Mouse (Mus musculus) stomach, embryonic 15.5 days (tissue): ENCODE data around the gene Nr2c2ap. TPM values are rescaled to one million over a fixed set of nuclear protein-coding genes. Genes with fewer than 3 reads are reported as not detected.

Source experiments
- ATAC-seq: fragments of 200-750 bp; cut with Nextera tagmentation; 2 replicates; pipeline ENCODE4 v1.8.0; 2017; ENCODE audit warnings: low read depth, moderate number of reproducible peaks, moderate TSS enrichment; ENCODE audit not compliant: insufficient read depth, low FRiP score
- H3K27ac ChIP-seq: fragments of 300-500 bp; sonication (generic); 2 replicates; pipeline ENCODE4 v1.5.1; 2015; ENCODE audit warnings: mild to moderate bottlenecking, inconsistent platforms
- H3K27me3 ChIP-seq: fragments of 300-500 bp; sonication (generic); replicated peaks from 2 replicates; pipeline ENCODE4 v1.6.1; 2015; ENCODE audit warnings: inconsistent platforms
- H3K36me3 ChIP-seq: fragments of 300-500 bp; sonication (generic); 2 replicates; pipeline ENCODE4 v1.6.1; 2015; ENCODE audit warnings: inconsistent platforms
- H3K4me1 ChIP-seq: fragments of 300-500 bp; sonication (generic); 2 replicates; pipeline ENCODE4 v1.6.1; 2015; ENCODE audit warnings: inconsistent platforms
- H3K4me2 ChIP-seq: fragments of 300-500 bp; sonication (generic); 2 replicates; pipeline ENCODE4 v1.6.1; 2015; ENCODE audit warnings: mild to moderate bottlenecking, inconsistent platforms
- H3K4me3 ChIP-seq: fragments of 300-500 bp; sonication (generic); replicated peaks from 2 replicates; pipeline ENCODE4 v1.5.1; 2015; ENCODE audit warnings: inconsistent platforms
- H3K9ac ChIP-seq: fragments of 300-500 bp; sonication (generic); 2 replicates; pipeline ENCODE4 v1.6.1; 2015; ENCODE audit warnings: inconsistent platforms
- H3K9me3 ChIP-seq: fragments of 300-500 bp; sonication (generic); 2 replicates; pipeline ENCODE4 v1.6.1; 2016; ENCODE audit warnings: inconsistent platforms
- WGBS: fragments of 180-500 bp; shearing (Covaris S2); methylation state at CpG from one replicate; pipeline ENCODE4 v1.1.7; 2015; 5-methylcytosine and 5-hydroxymethylcytosine counted together
- microRNA-seq: library from miRNA; unstranded; fragments of <30 nt; microRNA quantifications from one replicate; pipeline ENCODE4, GENCODE M21; 2016
- polyA plus RNA-seq: library from polyadenylated mRNA; unstranded; fragments of >200 nt; fragmentation: Nextera tagmentation; extraction: Ambion mirVana; gene quantifications from 2 replicates; pipeline ENCODE4 v1.2.1, GENCODE M21; 2015

The Nr2c2ap gene
- polyA plus RNA-seq, 1 experiment from 2014 or later: 39.4 TPM

DNA sequence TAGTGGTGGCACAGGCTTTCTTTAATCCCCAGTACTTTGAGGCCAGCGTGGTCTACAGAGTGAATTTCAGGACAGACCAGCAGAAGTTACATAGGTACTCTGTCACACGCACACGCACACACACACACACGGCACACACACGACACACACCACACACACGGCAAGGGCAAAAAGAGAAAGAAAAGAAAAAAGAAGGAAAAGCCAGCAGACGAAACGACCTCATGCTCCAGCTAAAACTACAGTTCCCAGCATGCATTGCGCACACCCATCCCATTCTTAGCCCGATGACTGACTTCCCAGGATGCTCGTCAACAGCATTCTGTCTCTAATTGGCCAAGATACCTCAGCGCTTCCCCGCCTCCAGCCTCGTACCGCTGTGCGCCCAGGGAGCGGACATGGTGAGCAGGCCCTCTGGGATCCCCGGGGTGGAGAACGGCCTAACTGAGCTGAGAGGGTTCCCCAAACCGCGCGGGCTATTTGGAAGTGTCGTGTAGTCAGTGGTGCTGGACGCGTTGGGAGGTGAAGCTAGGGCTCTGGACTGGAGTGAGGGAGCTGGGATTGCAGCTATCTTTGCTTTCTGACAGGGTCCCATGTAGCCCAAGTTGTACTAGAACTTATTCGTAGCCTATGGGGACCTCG is 41.0 kb downstream of the Nr2c2ap start, which contains the start of gene Tmem161a:
TSS of gene Tmem161a (plus strand) at position 314 of the 639 bp plus-strand sequence.
- Histone ChIP-seq H3K27ac (peak within 1 kb of the TSS; percentile 42), H3K9me3 (no peaks in the 10 kb centered on the region), H3K27me3 (no peaks in the 10 kb centered on the region), H3K4me1 (peaks cover 20% of the 10 kb centered on the region), H3K4me3 (peak within 1 kb of the TSS; percentile 56), H3K9ac (peak within 1 kb of the TSS; percentile 13; the same call in 1 of the 2 replicates), H3K4me2 (peak within 1 kb of the TSS; percentile 63), H3K36me3 (peaks cover under 1% of the 10 kb centered on the region; the same call in 1 of the 2 replicates)
- WGBS: under 1% methylated on average over 27 of the region's 27 CpGs
- ATAC-seq: peak; percentile 97

DNA sequence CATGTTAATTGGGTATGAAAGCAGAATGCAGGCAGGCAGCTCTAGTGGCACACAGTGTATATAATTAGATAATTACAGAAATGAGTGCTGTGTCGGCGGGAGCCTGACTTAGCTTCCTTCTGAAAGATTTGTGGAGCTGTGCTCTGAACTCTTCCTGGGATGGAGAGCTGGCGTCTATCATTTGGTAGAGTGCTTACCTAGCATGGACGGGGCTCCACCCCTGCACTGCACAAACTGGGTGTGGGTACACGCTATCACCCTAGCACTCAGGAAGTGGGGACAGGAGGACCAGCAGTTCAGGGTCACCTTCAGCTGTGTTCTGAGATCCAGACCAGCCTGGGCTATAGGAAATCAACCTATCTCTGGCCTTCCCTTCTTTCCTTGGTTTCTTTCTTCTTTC is 42.2 kb downstream of the Nr2c2ap start:
- Histone ChIP-seq H3K27me3 (no peaks in the 10 kb centered on the region), H3K4me3 (peak overlapping the region; percentile 56; the same call in 1 of the 2 replicates), H3K4me1 (peaks cover 20% of the 10 kb centered on the region), H3K9me3 (no peaks in the 10 kb centered on the region), H3K4me2 (peak overlapping the region; percentile 63), H3K27ac (no peak overlapping the region), H3K9ac (no peak overlapping the region), H3K36me3 (peaks cover 5% of the 10 kb centered on the region; the same call in 1 of the 2 replicates)
- WGBS: 67% methylated on average over 5 of the region's 5 CpGs
- no peak for ATAC-seq

DNA sequence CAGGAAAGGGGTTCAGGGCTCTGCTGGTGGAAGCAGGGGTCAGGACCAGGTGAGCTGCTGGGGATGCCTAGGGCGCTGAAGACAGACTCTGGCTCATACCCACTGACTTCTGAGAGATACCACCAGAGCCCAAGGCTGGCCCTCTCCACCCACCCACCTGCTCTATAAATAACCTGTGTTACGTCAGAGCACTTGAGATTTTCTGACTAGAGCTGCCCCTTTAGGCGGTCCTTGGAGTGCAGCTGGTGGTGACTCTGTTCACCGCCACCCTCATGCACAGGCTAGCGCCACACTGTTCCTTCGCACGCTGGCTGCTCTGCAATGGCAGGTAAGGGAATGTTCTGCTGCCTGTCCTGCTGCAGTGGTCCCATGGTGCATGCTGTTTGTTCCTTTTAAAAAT is 42.9 kb downstream of the Nr2c2ap start:
- H3K27me3 ChIP-seq: no peaks in the 10 kb centered on the region
- H3K4me3 ChIP-seq: no peak overlapping the region
- 85% methylated on average over 7 of the region's 7 CpGs for WGBS
- peaks cover 5% of the 10 kb centered on the region; the same call in 1 of the 2 replicates for H3K36me3 ChIP-seq
- no peaks in the 10 kb centered on the region for H3K9me3 ChIP-seq
- H3K4me2 ChIP-seq: no peak overlapping the region
- H3K4me1 ChIP-seq: peaks cover 20% of the 10 kb centered on the region
- no peak for ATAC-seq
- H3K9ac ChIP-seq: no peak overlapping the region
- H3K27ac ChIP-seq: no peak overlapping the region

DNA sequence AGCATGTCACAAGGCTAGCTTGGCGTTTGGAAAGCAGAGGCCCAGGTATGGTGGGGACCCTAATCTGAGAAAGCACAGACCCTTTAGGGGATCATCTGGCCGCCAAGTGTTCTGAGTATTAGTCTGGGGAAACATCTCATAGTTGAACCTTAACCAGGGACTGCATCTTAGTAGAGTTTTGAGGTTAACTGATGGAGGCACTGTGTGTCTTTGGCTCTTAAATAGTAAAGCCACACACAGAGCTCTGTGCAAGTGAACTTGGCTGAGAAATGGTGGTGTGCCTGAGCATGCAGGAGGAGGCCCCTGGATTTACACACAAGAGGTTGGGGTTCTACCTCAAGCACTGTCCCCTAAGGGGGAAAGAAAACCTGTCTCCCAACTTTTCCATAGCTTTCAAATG is 47.1 kb downstream of the Nr2c2ap start:
- WGBS: 87% methylated on average over 2 of the region's 2 CpGs
- H3K4me2 ChIP-seq: no peak overlapping the region
- ATAC-seq: no peak
- H3K36me3 ChIP-seq: peaks cover 19% of the 10 kb centered on the region
- H3K4me1 ChIP-seq: peaks cover 18% of the 10 kb centered on the region
- no peak overlapping the region for H3K27ac ChIP-seq
- no peaks in the 10 kb centered on the region for H3K27me3 ChIP-seq
- no peaks in the 10 kb centered on the region for H3K9me3 ChIP-seq
- no peak overlapping the region for H3K9ac ChIP-seq
- H3K4me3 ChIP-seq: no peak overlapping the region

DNA sequence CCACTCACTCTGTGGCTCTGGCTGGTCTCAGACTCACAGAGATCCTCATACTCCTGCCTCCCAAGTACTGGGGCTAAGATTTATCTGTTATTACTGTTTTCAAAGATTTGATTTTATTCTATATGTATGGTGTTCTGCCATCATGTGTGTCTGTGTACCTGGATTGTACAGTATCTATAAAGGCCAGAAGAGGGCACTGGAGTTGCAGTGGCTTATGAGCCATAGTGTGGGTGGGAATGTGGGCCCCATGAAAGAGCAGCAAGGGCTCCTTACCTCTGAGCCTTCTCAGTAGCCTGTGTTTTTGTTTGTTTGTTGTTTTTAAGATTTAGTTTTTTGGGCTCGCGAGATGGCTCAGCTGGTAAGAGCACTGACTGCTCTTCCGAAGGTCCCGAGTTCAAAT is 47.9 kb downstream of the Nr2c2ap start:
- Histone ChIP-seq H3K4me1 (peaks cover 9% of the 10 kb centered on the region; the same call in 1 of the 2 replicates), H3K36me3 (peaks cover 19% of the 10 kb centered on the region), H3K27me3 (no peaks in the 10 kb centered on the region), H3K4me2 (no peak overlapping the region), H3K4me3 (no peak overlapping the region), H3K9me3 (no peaks in the 10 kb centered on the region), H3K9ac (no peak overlapping the region), H3K27ac (no peak overlapping the region)
- ATAC-seq: no peak
- 88% methylated on average over 4 of the region's 4 CpGs for WGBS

DNA sequence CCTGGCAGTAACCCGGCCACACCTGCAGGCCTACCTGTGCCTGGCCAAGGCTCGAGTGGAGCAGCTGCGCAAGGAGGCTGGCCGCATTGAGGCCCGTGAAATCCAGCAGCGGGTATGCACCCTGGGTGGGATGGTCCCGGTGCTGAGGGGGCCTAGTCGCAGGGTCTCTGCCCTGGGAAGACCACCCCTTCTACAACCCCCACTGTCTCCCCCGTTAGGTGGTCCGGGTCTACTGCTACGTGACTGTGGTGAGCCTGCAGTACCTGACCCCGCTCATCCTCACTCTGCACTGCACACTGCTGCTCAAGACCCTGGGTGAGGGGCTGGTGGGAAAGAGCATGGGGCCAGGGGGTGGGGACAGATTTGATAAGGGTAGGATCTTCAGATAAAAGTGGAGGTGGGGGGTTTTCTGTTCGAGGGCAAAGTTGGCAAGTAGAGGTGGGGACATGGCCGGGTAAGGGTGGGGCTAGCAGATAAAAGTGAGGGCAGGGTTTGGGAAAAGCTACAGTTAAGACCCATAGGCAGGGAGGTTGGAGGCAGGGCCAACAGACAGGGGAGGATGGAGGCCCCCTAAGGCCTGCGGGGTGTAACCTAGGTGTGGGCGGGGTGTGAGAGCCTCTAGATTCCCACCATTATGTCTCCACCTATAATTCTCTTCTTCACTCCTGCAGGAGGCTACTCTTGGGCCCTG is 50.2 kb downstream of the Nr2c2ap start:
- Histone ChIP-seq H3K9ac (no peak overlapping the region), H3K9me3 (no peaks in the 10 kb centered on the region), H3K4me2 (no peak overlapping the region), H3K36me3 (peaks cover 19% of the 10 kb centered on the region), H3K4me1 (0 out of 2 replicates have a peak, but pooled peaks cover 3% of the 10 kb centered on the region), H3K27me3 (no peaks in the 10 kb centered on the region), H3K27ac (no peak overlapping the region), H3K4me3 (no peak overlapping the region)
- ATAC-seq: peak; percentile 61
- 71% methylated on average over 16 of the region's 16 CpGs for WGBS

DNA sequence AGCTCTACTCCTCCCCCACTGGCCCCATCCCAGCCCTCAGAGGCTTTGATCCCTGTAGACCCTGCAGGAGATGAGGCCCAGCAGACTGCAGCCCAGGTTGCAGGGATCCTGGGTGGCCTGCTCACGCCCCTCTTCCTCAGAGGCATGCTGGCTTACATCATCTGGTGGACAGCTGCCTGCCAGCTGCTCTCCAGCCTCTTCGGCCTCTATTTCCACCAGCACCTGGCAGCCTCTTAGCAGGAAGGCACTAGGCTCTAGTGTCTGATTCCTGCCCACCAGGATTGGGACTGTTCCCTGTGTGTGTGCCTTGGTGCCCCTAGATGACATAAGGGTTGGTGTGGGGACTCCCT is 50.7 kb downstream of the Nr2c2ap start:
- WGBS: 27% methylated on average over 2 of the region's 2 CpGs
- no peak for ATAC-seq
- no peak overlapping the region for H3K4me3 ChIP-seq
- H3K9me3 ChIP-seq: no peaks in the 10 kb centered on the region
- peaks cover 19% of the 10 kb centered on the region for H3K36me3 ChIP-seq
- H3K4me2 ChIP-seq: no peak overlapping the region
- H3K27ac ChIP-seq: no peak overlapping the region
- H3K27me3 ChIP-seq: no peaks in the 10 kb centered on the region
- H3K9ac ChIP-seq: no peak overlapping the region
- H3K4me1 ChIP-seq: 0 out of 2 replicates have a peak, but pooled peaks cover 3% of the 10 kb centered on the region

DNA sequence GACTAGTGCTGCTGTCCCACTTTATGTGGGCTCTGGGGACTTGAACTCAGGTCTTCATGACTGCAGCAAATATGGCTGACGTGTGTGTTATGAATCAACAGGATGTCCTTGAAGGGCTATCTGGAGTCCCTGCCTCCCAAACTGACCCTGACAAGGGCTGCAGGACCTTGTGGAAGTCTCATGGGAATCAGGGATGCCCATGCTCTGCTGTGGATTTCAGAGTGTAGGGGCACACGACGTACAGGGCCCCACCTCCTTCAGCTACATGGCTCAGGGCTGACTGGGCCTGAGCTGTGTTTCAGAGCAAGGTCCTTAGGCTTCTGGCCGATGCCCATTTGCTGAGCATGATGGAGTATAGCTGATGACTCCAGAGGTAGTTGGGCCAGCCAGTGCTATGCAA is 52.1 kb downstream of the Nr2c2ap start:
- Histone ChIP-seq H3K4me2 (no peak overlapping the region), H3K4me3 (no peak overlapping the region), H3K27me3 (no peaks in the 10 kb centered on the region), H3K9ac (no peak overlapping the region), H3K9me3 (no peaks in the 10 kb centered on the region), H3K4me1 (0 out of 2 replicates have a peak, but pooled peaks cover 3% of the 10 kb centered on the region), H3K27ac (no peak overlapping the region), H3K36me3 (peaks cover 13% of the 10 kb centered on the region)
- no peak for ATAC-seq
- 82% methylated on average over 4 of the region's 4 CpGs for WGBS

Small RNA genes within 50 kb of the gene (microRNA-seq; reads per million reads assigned to microRNA genes)
- gene Mir7066: not detected

Other genes with a start within 250 kb of the Nr2c2ap start
- 0.83 and 0.95 TPM in 2 replicates for gene Cilp2, start 243.6 kb upstream of the Nr2c2ap start, polyA plus RNA-seq
- gene Tssk6, start 229.1 kb upstream of the Nr2c2ap start, polyA plus RNA-seq: 3.1 and 3.9 TPM in 2 replicates
- gene Ndufa13, start 228.8 kb upstream of the Nr2c2ap start, polyA plus RNA-seq: 183 and 190 TPM in 2 replicates
- gene Yjefn3, start 228.6 kb upstream of the Nr2c2ap start, polyA plus RNA-seq: 2.8 and 4.1 TPM in 2 replicates
- 56.0 and 56.8 TPM in 2 replicates for gene Gatad2a, start 134.9 kb upstream of the Nr2c2ap start, polyA plus RNA-seq
- gene Mau2, start 88.6 kb upstream of the Nr2c2ap start, polyA plus RNA-seq: 44.7 and 47.9 TPM in 2 replicates
- gene Sugp1, start 88.5 kb upstream of the Nr2c2ap start, polyA plus RNA-seq: 37.3 and 42.0 TPM in 2 replicates
- gene Tm6sf2, start 58.4 kb upstream of the Nr2c2ap start, polyA plus RNA-seq: 7.0 and 9.9 TPM in 2 replicates
- 0.10 and 0.14 TPM in 2 replicates for gene Hapln4, start 47.9 kb upstream of the Nr2c2ap start, polyA plus RNA-seq
- 1.8 TPM in 2 replicates for gene Ncan, start 10.5 kb upstream of the Nr2c2ap start, polyA plus RNA-seq
- 14.4 and 14.8 TPM in 2 replicates for gene Rfxank, start 7.8 kb downstream of the Nr2c2ap start, polyA plus RNA-seq
- 42.6 and 43.2 TPM in 2 replicates for gene Borcs8, start 8.2 kb downstream of the Nr2c2ap start, polyA plus RNA-seq
- 0.19 and 0.26 TPM in 2 replicates for gene Mef2b, start 8.4 kb downstream of the Nr2c2ap start, polyA plus RNA-seq
- 54.4 and 59.0 TPM in 2 replicates for gene Tmem161a, start 41.0 kb downstream of the Nr2c2ap start, polyA plus RNA-seq
- gene Slc25a42, start 81.0 kb downstream of the Nr2c2ap start, polyA plus RNA-seq: 4.7 and 6.4 TPM in 2 replicates
- gene Sugp2, start 102.9 kb downstream of the Nr2c2ap start, polyA plus RNA-seq: 26.0 and 27.2 TPM in 2 replicates
- 21.7 and 26.4 TPM in 2 replicates for gene Armc6, start 103.1 kb downstream of the Nr2c2ap start, polyA plus RNA-seq
- gene Homer3, start 151.5 kb downstream of the Nr2c2ap start, polyA plus RNA-seq: 32.7 and 38.9 TPM in 2 replicates
- 46.3 and 49.8 TPM in 2 replicates for gene Ddx49, start 171.2 kb downstream of the Nr2c2ap start, polyA plus RNA-seq
- 379 and 398 TPM in 2 replicates for gene Cope, start 171.2 kb downstream of the Nr2c2ap start, polyA plus RNA-seq
- 4.2 and 4.4 TPM in 2 replicates for gene Cers1, start 184.4 kb downstream of the Nr2c2ap start, polyA plus RNA-seq
- 1.7 and 2.2 TPM in 2 replicates for gene Gdf1, start 198.5 kb downstream of the Nr2c2ap start, polyA plus RNA-seq
- gene Upf1, start 221.9 kb downstream of the Nr2c2ap start, polyA plus RNA-seq: 16.1 and 17.5 TPM in 2 replicates
- 0.22 and 0.28 TPM in 2 replicates for gene Comp, start 242.2 kb downstream of the Nr2c2ap start, polyA plus RNA-seq